Mouse (Mus musculus) heart, embryonic 11.5 days (tissue): ENCODE results near the gene Gm33543. TPM values are rescaled to one million over a fixed set of nuclear protein-coding genes. Genes with fewer than 3 reads are reported as not detected.

Experiments used
- ATAC-seq: fragments of 200-750 bp; cut with Nextera tagmentation; replicated peaks from 2 replicates; pipeline ENCODE4 v1.8.0; 2017; ENCODE audit warnings: moderate library complexity; ENCODE audit not compliant: insufficient number of reproducible peaks, low FRiP score, low TSS enrichment
- H3K27ac ChIP-seq: fragments of 300-500 bp; sonication (generic); 2 replicates; pipeline ENCODE4 v1.5.1; 2014; ENCODE audit warnings: mild to moderate bottlenecking, low read depth, low read length
- H3K27me3 ChIP-seq: fragments of 300-500 bp; sonication (generic); 2 replicates; pipeline ENCODE4 v1.6.1; 2014; ENCODE audit warnings: mild to moderate bottlenecking, low read length, mixed read lengths; ENCODE audit not compliant: control insufficient read depth, insufficient read depth
- H3K36me3 ChIP-seq: fragments of 300-500 bp; sonication (generic); 2 replicates; pipeline ENCODE4 v1.6.1; 2014; ENCODE audit warnings: mild to moderate bottlenecking, low read length, moderate library complexity, mixed read lengths; ENCODE audit not compliant: control insufficient read depth, insufficient read depth
- H3K4me1 ChIP-seq: fragments of 300-500 bp; sonication (generic); 2 replicates; pipeline ENCODE4 v1.6.1; 2014; ENCODE audit warnings: low read length; ENCODE audit not compliant: control insufficient read depth, insufficient read depth
- H3K4me2 ChIP-seq: fragments of 300-500 bp; sonication (generic); 2 replicates; pipeline ENCODE4 v1.6.1; 2014; ENCODE audit warnings: mild to moderate bottlenecking, moderate library complexity
- H3K4me3 ChIP-seq: fragments of 300-500 bp; sonication (generic); 2 replicates; pipeline ENCODE4 v1.5.1; 2014; ENCODE audit warnings: low read depth, low read length
- H3K9ac ChIP-seq: fragments of 300-500 bp; sonication (generic); 2 replicates; pipeline ENCODE4 v1.6.1; 2014; ENCODE audit warnings: mild to moderate bottlenecking, low read depth, low read length, moderate library complexity
- H3K9me3 ChIP-seq: fragments of 300-500 bp; sonication (generic); replicated peaks from 2 replicates; pipeline ENCODE4 v1.6.1; 2016; ENCODE audit warnings: low read length; ENCODE audit not compliant: control insufficient read depth
- WGBS: fragments of 180-500 bp; shearing (Covaris S2); extraction: QIAGEN DNeasy Blood & Tissue Kit; methylation state at CpG from one replicate; pipeline ENCODE4 v1.1.7; 2014; ENCODE audit not compliant: insufficient replicate concordance; 5-methylcytosine and 5-hydroxymethylcytosine counted together
- polyA plus RNA-seq: library from polyadenylated mRNA; unstranded; fragments of >200 nt; fragmentation: Nextera tagmentation; extraction: Ambion mirVana; gene quantifications from 2 replicates; pipeline ENCODE4 v1.2.1, GENCODE M21; 2014

The Gm33543 gene
- polyA plus RNA-seq, 1 experiment from 2014 or later: not detected

- H3K27ac ChIP-seq: no peak overlapping the region
- no peak for ATAC-seq
- H3K4me2 ChIP-seq: no peak overlapping the region
- H3K4me1 ChIP-seq: no peaks in the 10 kb centered on the region
- no peak overlapping the region for H3K9ac ChIP-seq
- no peaks in the 10 kb centered on the region for H3K36me3 ChIP-seq
- H3K27me3 ChIP-seq: no peaks in the 10 kb centered on the region
- 74% methylated on average over 6 of the region's 6 CpGs for WGBS
- no peaks in the 10 kb centered on the region for H3K9me3 ChIP-seq
- H3K4me3 ChIP-seq: no peak overlapping the region
These were observed 48.0 kb downstream of the Gm33543 start for GRCm38 (mm10) chr10:95794706-95795105.

GRCm38 (mm10) chr10:95791427-95791804 is 51.3 kb downstream of the Gm33543 start:
- WGBS: 72% methylated on average over 8 of the region's 8 CpGs
- H3K27me3 ChIP-seq: no peaks in the 10 kb centered on the region
- no peaks in the 10 kb centered on the region for H3K4me1 ChIP-seq
- no peaks in the 10 kb centered on the region for H3K36me3 ChIP-seq
- no peak for ATAC-seq
- no peak overlapping the region for H3K27ac ChIP-seq
- H3K4me3 ChIP-seq: no peak overlapping the region
- no peak overlapping the region for H3K9ac ChIP-seq
- H3K4me2 ChIP-seq: no peak overlapping the region
- no peaks in the 10 kb centered on the region for H3K9me3 ChIP-seq

GRCm38 (mm10) chr10:95790771-95791426 is 51.8 kb downstream of the Gm33543 start:
- 65% methylated on average over 15 of the region's 15 CpGs for WGBS
- no peaks in the 10 kb centered on the region for H3K9me3 ChIP-seq
- H3K27me3 ChIP-seq: no peaks in the 10 kb centered on the region
- H3K36me3 ChIP-seq: no peaks in the 10 kb centered on the region
- no peak overlapping the region for H3K9ac ChIP-seq
- H3K27ac ChIP-seq: no peak overlapping the region
- no peak for ATAC-seq
- H3K4me1 ChIP-seq: no peaks in the 10 kb centered on the region
- H3K4me2 ChIP-seq: no peak overlapping the region
- no peak overlapping the region for H3K4me3 ChIP-seq

- no peak overlapping the region for H3K4me3 ChIP-seq
- H3K27me3 ChIP-seq: no peaks in the 10 kb centered on the region
- no peak for ATAC-seq
- H3K27ac ChIP-seq: no peak overlapping the region
- no peaks in the 10 kb centered on the region for H3K4me1 ChIP-seq
- no peaks in the 10 kb centered on the region for H3K36me3 ChIP-seq
- WGBS: 83% methylated on average over 2 of the region's 2 CpGs
- H3K9ac ChIP-seq: no peak overlapping the region
- no peaks in the 10 kb centered on the region for H3K9me3 ChIP-seq
- no peak overlapping the region for H3K4me2 ChIP-seq
These were observed 55.6 kb downstream of the Gm33543 start for GRCm38 (mm10) chr10:95787176-95787575.

GRCm38 (mm10) chr10:95784837-95785236 is 57.9 kb downstream of the Gm33543 start:
- ATAC-seq: no peak
- H3K4me2 ChIP-seq: no peak overlapping the region
- H3K27ac ChIP-seq: no peak overlapping the region
- no peaks in the 10 kb centered on the region for H3K4me1 ChIP-seq
- H3K27me3 ChIP-seq: no peaks in the 10 kb centered on the region
- WGBS: 43% methylated on average over 7 of the region's 7 CpGs
- H3K9me3 ChIP-seq: no peaks in the 10 kb centered on the region
- H3K9ac ChIP-seq: no peak overlapping the region
- no peaks in the 10 kb centered on the region for H3K36me3 ChIP-seq
- no peak overlapping the region for H3K4me3 ChIP-seq

GRCm38 (mm10) chr10:95780881-95781600 is 61.7 kb downstream of the Gm33543 start:
- ATAC-seq: no peak
- Histone ChIP-seq H3K27ac (0 out of 2 replicates have a peak overlapping the region, but pooled peaks have one; percentile 30), H3K9ac (no peak overlapping the region), H3K4me3 (no peak overlapping the region), H3K27me3 (no peaks in the 10 kb centered on the region), H3K36me3 (no peaks in the 10 kb centered on the region), H3K9me3 (no peaks in the 10 kb centered on the region), H3K4me1 (no peaks in the 10 kb centered on the region), H3K4me2 (no peak overlapping the region)
- WGBS: 69% methylated on average over 8 of the region's 8 CpGs

GRCm38 (mm10) chr10:95779801-95780385 is 62.8 kb downstream of the Gm33543 start:
- Histone ChIP-seq H3K9ac (no peak overlapping the region), H3K27me3 (no peaks in the 10 kb centered on the region), H3K36me3 (no peaks in the 10 kb centered on the region), H3K4me2 (no peak overlapping the region), H3K9me3 (no peaks in the 10 kb centered on the region), H3K4me1 (0 out of 2 replicates have a peak, but pooled peaks cover 3% of the 10 kb centered on the region), H3K4me3 (no peak overlapping the region), H3K27ac (no peak overlapping the region)
- 0 out of 2 replicates have a peak, but pooled peaks have one; percentile 26 for ATAC-seq
- WGBS: 67% methylated on average over 13 of the region's 13 CpGs

GRCm38 (mm10) chr10:95778622-95779021 is 64.1 kb downstream of the Gm33543 start:
- H3K4me3 ChIP-seq: no peak overlapping the region
- H3K4me2 ChIP-seq: no peak overlapping the region
- H3K27ac ChIP-seq: no peak overlapping the region
- 87% methylated on average over 8 of the region's 8 CpGs for WGBS
- H3K9ac ChIP-seq: no peak overlapping the region
- H3K9me3 ChIP-seq: no peaks in the 10 kb centered on the region
- peaks cover 11% of the 10 kb centered on the region for H3K4me1 ChIP-seq
- H3K27me3 ChIP-seq: no peaks in the 10 kb centered on the region
- no peaks in the 10 kb centered on the region for H3K36me3 ChIP-seq
- no peak for ATAC-seq
